Mouse (Mus musculus): ENCODE measurements at regions not wholly inside any gene's neighbourhood (a gene's known extent, or its start where the extent isn't known, plus 50 kb on each side); places are given as distances from the start of the nearest gene placed in this dataset.
A peak's percentile ranks its signal among the peaks of the same experiment; 100 is the strongest.
"Not testable (repeated sequence)": the region's sequence is repeated elsewhere in the genome, so short reads cannot be mapped to it uniquely, and the experiment has no call there.

DNA sequence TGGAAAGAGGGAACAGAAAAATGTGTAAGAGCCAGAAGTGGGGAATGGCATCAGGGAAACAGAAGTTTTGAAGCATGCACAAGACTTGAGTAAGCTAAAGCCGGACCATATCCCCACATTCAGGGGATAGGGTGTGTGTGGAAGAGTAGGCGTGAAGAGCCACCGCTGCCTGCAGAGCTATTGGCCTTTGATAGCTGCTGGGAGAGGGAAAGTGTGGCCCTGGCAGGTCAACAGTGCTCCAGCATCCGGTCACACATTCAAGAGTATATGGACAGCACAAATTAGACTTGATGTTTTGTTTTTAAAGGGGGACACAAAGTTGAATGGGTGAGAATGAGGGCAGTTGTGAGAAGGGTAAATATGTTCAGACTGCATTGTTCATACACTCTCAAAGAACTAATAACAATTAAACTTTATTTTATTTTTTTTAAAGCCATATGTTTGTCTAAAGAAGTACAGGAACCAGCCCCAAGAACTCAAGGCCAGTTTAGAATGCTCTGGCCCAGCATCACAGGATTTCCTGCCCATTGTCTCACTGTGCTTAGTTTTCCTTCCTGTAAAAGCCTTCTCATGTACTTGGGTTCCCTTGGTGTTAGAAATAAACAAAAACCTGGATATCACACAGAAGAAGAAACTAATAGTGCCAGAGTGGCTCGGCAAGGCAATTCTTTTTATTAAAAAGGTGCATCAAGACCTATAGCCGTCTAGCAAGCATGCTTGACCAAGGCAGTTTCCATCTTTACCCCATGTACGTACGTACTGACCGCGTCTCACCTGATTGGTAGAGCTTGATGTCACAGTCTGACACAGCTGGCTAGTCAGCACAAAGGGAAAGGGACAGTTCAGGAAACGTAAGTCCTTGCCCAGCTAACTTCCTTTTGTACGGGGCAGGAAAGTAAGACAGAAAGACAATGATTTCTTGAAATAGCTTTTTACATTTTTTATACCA, 144.6 kb upstream of the Rbbp6 start:
- DNase-seq (ENCODE audit: low spot score), result peak; percentile 77

DNA sequence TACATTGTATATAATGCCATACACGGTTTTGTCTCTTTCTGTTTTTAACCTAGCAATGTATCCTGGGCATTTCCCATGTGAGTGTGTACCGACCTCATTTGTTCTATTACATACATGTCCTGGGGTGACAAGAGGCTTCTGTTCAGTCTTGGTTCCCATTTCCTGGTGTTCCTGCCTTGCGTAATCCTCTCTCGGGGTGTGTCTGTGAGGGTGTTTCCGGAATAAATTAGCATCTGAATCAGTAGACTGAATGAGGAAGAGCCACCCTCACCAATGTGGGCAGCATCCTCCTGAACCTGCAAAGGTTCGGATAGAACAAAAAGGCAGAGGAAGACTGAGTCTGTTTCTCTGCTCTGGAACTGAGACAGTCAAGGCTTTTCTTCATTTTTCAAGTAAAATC, 142.1 kb upstream of the Rbbp6 start:
- no peak for DNase-seq (ENCODE audit: low spot score)

GRCm38 (mm10) chr7:122839091-122839490, 126.4 kb upstream of the Rbbp6 start:
- no peak for DNase-seq (ENCODE audit: low spot score)

DNA sequence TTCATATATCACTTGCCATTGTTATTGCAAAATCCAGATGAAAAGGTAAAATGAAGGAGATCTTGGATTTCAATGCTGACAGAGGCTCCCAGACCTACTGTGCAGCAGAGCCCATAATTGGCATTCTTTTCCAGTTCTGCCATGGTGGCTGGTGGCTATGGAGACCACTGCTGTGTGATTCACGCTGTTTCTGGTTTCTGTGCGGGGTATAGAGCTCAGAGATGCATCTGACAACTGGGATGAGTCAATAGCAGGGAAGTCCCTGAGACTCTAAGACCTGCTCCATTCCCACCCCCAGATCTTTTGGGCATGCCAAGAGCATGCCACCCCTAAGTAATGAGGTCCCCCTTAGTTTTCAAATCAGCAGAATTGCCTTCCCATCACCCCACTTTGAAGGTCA, 120.7 kb upstream of the Rbbp6 start:
- DNase-seq (ENCODE audit: low spot score), result no peak

DNA sequence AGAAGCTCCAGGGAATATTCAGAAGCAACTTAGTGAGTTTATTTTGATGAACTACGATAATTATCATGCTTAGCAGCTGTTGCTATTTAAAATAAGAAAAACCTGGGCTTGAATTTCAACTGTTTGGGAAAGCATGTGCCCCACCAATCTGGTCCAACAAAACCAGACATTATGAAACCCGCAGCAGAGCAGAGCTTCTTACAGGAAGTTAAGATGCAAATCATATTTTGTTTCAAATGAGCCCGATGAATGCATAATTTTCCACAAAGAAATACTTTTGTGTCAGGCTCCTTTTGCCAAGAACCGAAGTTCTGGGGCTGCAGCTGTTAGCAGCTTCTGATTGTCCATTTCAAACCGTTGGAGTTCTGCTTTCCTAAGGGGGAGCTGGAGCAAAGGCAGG, 118.1 kb upstream of the Rbbp6 start:
- no peak for DNase-seq (ENCODE audit: low spot score)

- no peak for DNase-seq (ENCODE audit: low spot score)
Observed at GRCm38 (mm10) chr7:122873386-122873785, 92.1 kb upstream of the Rbbp6 start.

DNA sequence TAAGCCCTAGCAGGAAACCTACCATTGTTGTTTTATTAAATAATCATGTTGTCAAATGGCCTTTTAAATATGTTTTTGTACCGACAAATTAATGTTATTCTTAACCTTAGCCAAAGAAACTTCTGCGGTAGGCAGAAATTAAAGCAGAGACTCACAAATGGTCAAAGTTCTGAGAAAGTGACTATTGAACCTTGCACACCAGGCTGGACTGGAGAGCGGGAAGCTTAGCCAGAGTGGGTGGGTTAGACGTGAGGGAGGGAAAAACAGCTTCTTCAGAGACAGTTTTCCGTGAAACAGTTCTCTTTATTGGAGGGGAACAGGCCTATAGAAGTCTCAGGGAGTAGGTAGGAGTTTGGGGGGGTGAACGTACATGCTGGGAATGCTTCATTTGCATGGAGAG, 89.2 kb upstream of the Rbbp6 start:
- DNase-seq (ENCODE audit: low spot score), result no peak

- not testable (repeated sequence) for DNase-seq (ENCODE audit: low spot score)
Observed at GRCm38 (mm10) chr7:122881890-122882500, 83.5 kb upstream of the Rbbp6 start.

GRCm38 (mm10) chr7:122886737-122887136, 78.7 kb upstream of the Rbbp6 start:
- no peak for DNase-seq (ENCODE audit: low spot score)

GRCm38 (mm10) chr7:122897148-122897547, 68.3 kb upstream of the Rbbp6 start:
- DNase-seq (ENCODE audit: low spot score), result no peak

DNA sequence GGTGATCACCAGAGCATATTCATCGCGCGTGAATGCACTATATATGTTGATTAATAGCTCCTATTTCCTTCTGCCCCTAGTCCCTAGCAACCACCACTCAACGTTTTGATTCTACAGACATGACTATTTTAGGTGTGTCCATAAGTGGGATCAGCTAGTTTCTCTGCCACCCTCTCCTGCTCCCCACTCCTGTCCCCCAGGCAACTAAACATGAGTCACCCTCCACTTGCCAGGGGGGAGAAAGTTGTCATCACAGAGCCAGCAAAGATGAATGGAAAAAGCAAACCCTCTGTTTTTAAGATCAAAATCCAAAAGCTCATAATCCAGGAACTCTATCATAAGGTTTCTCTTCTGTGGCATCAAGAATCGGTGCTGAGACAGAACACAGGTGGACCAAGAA, 59.4 kb upstream of the Rbbp6 start:
- DNase-seq (ENCODE audit: low spot score), result no peak

DNA sequence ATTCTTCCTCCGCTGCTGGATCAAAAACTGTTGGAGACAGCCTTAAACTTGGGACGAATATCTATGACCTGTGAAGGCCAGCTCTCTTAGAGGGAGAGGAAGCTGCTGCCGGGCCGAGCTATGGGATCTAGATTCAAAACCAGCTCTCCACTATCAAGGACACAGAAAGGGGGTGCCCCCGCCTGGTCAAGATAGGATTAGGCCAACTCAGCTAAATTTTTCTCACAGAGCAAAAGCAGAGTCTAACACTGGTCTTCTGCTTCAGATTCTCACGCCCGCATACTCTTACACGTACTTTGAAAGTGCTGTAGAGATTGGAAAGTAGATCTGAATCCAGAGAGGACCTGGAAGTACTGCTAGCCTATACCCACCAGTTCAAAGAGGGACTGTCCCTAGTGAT, 56.2 kb upstream of the Rbbp6 start:
- DNase-seq (ENCODE audit: low spot score), result no peak
